Mouse (Mus musculus): ENCODE measurements around the gene Fastkd1. TPM values are rescaled to one million over a fixed set of nuclear protein-coding genes. Genes with fewer than 3 reads are reported as not detected.

Fastkd1 gene
- 9.3 TPM for polyA plus RNA-seq (2017; shearing (Covaris generic))

DNA sequence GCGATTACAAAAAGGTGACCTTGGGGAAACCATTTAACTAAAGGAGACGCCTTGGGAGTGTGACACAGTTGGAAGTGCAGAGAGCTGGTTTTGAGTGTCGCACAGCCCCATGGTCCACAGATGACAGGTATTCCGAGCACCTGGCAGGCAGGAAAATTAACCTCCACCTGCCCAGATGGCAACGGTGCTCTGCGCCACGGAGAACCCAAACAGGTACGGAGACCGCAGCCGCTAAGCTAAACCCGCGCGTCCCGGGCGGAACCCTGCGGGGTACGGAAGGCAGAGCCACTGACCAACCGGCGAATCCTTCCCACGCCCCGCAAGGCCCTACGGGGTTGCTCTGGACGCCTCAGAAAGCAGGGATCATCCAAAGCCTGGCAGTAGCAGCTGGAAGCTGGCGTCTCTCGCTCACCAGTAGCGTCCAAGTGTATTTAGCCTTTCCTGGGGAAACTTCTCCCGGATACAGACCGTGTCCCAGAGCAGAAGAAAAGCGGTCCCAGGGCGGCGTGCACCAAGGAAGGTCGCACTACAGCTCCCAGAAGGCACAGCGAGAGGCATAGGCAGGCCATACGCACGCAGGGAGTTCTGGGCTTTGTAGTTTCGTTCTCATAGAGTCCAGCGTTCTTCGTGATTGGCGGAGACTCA is at the start of gene Fastkd1:
Fastkd1 (minus strand) TSS at position 536 of the 645 bp plus-strand sequence.

DNA sequence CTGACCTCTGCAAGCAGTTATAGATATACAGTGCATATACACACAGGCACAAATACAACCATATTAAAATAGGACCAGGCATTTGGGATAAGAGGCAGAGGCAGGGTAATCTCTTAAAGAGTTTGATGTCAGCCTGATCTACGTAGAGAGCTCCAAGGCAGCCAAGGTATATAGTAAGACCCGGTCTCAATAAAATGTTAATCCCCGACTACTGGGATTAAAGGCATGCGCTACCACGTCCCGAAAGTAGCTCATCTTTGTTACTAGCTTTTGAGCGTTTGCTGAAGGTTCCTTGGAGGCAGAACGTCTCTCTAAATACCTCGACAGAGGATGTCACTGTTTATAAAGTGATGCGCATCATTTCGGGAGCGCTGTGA is 8.9 kb upstream of the Fastkd1 start, which contains the start of gene Ppig:
Ppig (plus strand) TSS at position 273 of the 377 bp plus-strand sequence.

GRCm38 (mm10) chr2:69669853-69670252 is 43.5 kb downstream of the Fastkd1 start, which contains the start of gene Klhl41:
Klhl41 (plus strand) TSS chr2:69670120.

DNA sequence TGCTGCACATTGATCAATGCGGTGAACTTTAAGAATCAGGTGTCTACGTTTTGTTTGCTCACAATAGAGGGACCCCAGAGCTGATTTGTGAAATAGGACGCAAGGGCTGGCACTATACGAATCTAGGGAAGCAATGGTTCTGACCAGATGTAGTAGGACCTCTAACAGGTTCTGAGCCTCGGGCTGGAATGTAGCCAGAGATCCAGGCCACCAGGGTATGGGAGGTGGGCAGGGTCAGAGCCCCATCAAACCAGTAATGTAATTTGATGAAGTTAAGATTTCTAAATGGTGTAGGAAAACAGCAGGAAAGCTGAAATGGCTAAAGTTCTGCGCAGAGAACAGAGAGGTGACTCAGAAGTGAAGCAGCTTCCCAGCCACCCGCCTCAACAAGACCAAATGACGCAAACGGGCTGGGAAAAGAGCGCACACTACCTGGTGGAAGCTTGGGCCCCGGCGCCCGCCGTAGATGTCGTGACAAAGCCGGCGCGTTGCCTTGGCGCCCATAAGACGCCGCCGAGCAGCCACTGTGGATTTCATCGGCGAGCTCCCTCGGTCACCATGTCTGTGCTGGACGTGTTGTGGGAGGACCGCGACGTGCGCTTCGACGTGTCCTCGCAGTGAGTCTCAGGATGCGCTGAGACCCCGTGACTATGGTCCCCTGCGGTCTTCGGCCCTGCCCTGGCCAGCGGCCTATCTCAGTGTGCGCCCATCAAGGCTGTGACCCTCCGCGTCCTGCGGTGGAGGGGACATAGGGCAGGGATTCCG is 66.4 kb downstream of the Fastkd1 start, which contains the start of gene Bbs5:
Bbs5 (plus strand) TSS at position 446 of the 765 bp plus-strand sequence.

Other genes with a start within 250 kb of the Fastkd1 start
- 0.13 TPM for gene Lrp2, start 127.5 kb downstream of the Fastkd1 start, polyA plus RNA-seq (2017; shearing (Covaris generic))
- not detected for gene Bbs5, start 66.3 kb downstream of the Fastkd1 start, polyA plus RNA-seq (2017; shearing (Covaris generic))
- gene Klhl41, start 43.4 kb downstream of the Fastkd1 start, polyA plus RNA-seq (2017; shearing (Covaris generic)) = not detected
- 223 TPM for gene Ppig, start 9.0 kb upstream of the Fastkd1 start, polyA plus RNA-seq (2017; shearing (Covaris generic))
- 0.50 TPM for gene Ccdc173, start 76.1 kb upstream of the Fastkd1 start, polyA plus RNA-seq (2017; shearing (Covaris generic))
- 21.9 TPM for gene Phospho2, start 76.1 kb upstream of the Fastkd1 start, polyA plus RNA-seq (2017; shearing (Covaris generic))
- not detected for gene Klhl23, start 108.4 kb upstream of the Fastkd1 start, polyA plus RNA-seq (2017; shearing (Covaris generic))
- gene Ssb, start 148.0 kb upstream of the Fastkd1 start, polyA plus RNA-seq (2017; shearing (Covaris generic)) = 330 TPM
- gene Mettl5, start 172.1 kb upstream of the Fastkd1 start, polyA plus RNA-seq (2017; shearing (Covaris generic)) = 18.4 TPM
- 28.1 TPM for gene Ubr3, start 183.7 kb upstream of the Fastkd1 start, polyA plus RNA-seq (2017; shearing (Covaris generic))